Mouse (Mus musculus) adrenal gland, postnatal 0 days (tissue): ENCODE measurements around the gene Dock1. TPM values are rescaled to one million over a fixed set of nuclear protein-coding genes. Genes with fewer than 3 reads are reported as not detected.

Experiments
- polyA plus RNA-seq: library from polyadenylated mRNA; unstranded; fragments of >200 nt; fragmentation: Nextera tagmentation; extraction: Ambion mirVana; gene quantifications from 2 replicates; pipeline ENCODE4 v1.2.1, GENCODE M21; 2015

Dock1 gene
- polyA plus RNA-seq = 16.0 and 37.0 TPM in 2 replicates

GRCm38 (mm10) chr7:134670312-134671002 lies at the start of gene Dock1:
Gene Dock1 (plus strand): TSS chr7:134670654.

GRCm38 (mm10) chr7:134937927-134938609 lies 267.6 kb downstream of the Dock1 start, which contains the start of gene Fam196a:
Gene Fam196a (minus strand): TSS chr7:134938430.

